Mouse (Mus musculus) neural tube, embryonic 12.5 days (tissue): ENCODE data around the gene Htr1b. TPM values are rescaled to one million over a fixed set of nuclear protein-coding genes. Genes with fewer than 3 reads are reported as not detected.

ENCODE experiments used
- ATAC-seq: fragments of 200-750 bp; cut with Nextera tagmentation; 2 replicates; pipeline ENCODE4 v1.8.0; 2017; ENCODE audit warnings: low read depth, mild to moderate bottlenecking, moderate TSS enrichment, moderate library complexity; ENCODE audit not compliant: low FRiP score
- H3K27ac ChIP-seq: fragments of 300-500 bp; sonication (generic); 2 replicates; pipeline ENCODE4 v1.5.1; 2016
- H3K27me3 ChIP-seq: fragments of 300-500 bp; sonication (generic); replicated peaks from 2 replicates; pipeline ENCODE4 v1.6.1; 2016; ENCODE audit warnings: mild to moderate bottlenecking
- H3K36me3 ChIP-seq: fragments of 300-500 bp; sonication (generic); 2 replicates; pipeline ENCODE4 v1.6.1; 2016; ENCODE audit warnings: mild to moderate bottlenecking
- H3K4me1 ChIP-seq: fragments of 300-500 bp; sonication (generic); 2 replicates; pipeline ENCODE4 v1.6.1; 2016
- H3K4me2 ChIP-seq: fragments of 300-500 bp; sonication (generic); replicated peaks from 2 replicates; pipeline ENCODE4 v1.6.1; 2016; ENCODE audit warnings: mild to moderate bottlenecking
- H3K4me3 ChIP-seq: fragments of 300-500 bp; sonication (generic); 2 replicates; pipeline ENCODE4 v1.5.1; 2016
- H3K9ac ChIP-seq: fragments of 300-500 bp; sonication (generic); 2 replicates; pipeline ENCODE4 v1.6.1; 2016; ENCODE audit warnings: mild to moderate bottlenecking
- H3K9me3 ChIP-seq: fragments of 300-500 bp; sonication (generic); 2 replicates; pipeline ENCODE4 v1.6.1; 2016; ENCODE audit warnings: mild to moderate bottlenecking
- WGBS: fragments of 180-500 bp; shearing (Covaris S2); methylation state at CpG from one replicate; pipeline ENCODE4 v1.1.7; 2016; 5-methylcytosine and 5-hydroxymethylcytosine counted together
- polyA plus RNA-seq: library from polyadenylated mRNA; unstranded; fragments of >200 nt; fragmentation: Nextera tagmentation; extraction: Ambion mirVana; gene quantifications from 2 replicates; pipeline ENCODE4 v1.2.1, GENCODE M21; 2016

Htr1b gene
- polyA plus RNA-seq: 0.44 and 0.57 TPM in 2 replicates

GRCm38 (mm10) chr9:81633437-81633973 lies at the start of gene Htr1b:
Htr1b (minus strand) TSS chr9:81633828.
- 0% methylated on average over 26 of the region's 26 CpGs for WGBS
- peaks cover 21% of the 10 kb centered on the region for H3K4me1 ChIP-seq
- no peak within 1 kb of the TSS for H3K27ac ChIP-seq
- peak within 1 kb of the TSS; percentile 98 for H3K4me2 ChIP-seq
- no peaks in the 10 kb centered on the region for H3K36me3 ChIP-seq
- H3K9ac ChIP-seq: peak within 1 kb of the TSS; percentile 62
- peak within 1 kb of the TSS; percentile 60 for H3K4me3 ChIP-seq
- ATAC-seq: peak; percentile 76
- peaks cover 36% of the 10 kb centered on the region for H3K27me3 ChIP-seq
- no peaks in the 10 kb centered on the region for H3K9me3 ChIP-seq

GRCm38 (mm10) chr9:81676716-81677115 lies 43.1 kb upstream of the Htr1b start:
- no peak for ATAC-seq
- no peak overlapping the region for H3K9ac ChIP-seq
- no peaks in the 10 kb centered on the region for H3K9me3 ChIP-seq
- no peak overlapping the region for H3K4me2 ChIP-seq
- H3K4me3 ChIP-seq: no peak overlapping the region
- H3K4me1 ChIP-seq: no peaks in the 10 kb centered on the region
- H3K27me3 ChIP-seq: no peaks in the 10 kb centered on the region
- H3K27ac ChIP-seq: no peak overlapping the region
- WGBS: 89% methylated on average over 1 of the region's 1 CpGs
- H3K36me3 ChIP-seq: no peaks in the 10 kb centered on the region

GRCm38 (mm10) chr9:81637486-81637885 lies 3.9 kb upstream of the Htr1b start:
- 91% methylated on average over 1 of the region's 1 CpGs for WGBS
- H3K27me3 ChIP-seq: peaks cover 24% of the 10 kb centered on the region
- H3K4me2 ChIP-seq: no peak overlapping the region
- H3K4me1 ChIP-seq: 0 out of 2 replicates have a peak, but pooled peaks cover 12% of the 10 kb centered on the region
- no peak overlapping the region for H3K27ac ChIP-seq
- no peaks in the 10 kb centered on the region for H3K36me3 ChIP-seq
- no peaks in the 10 kb centered on the region for H3K9me3 ChIP-seq
- no peak overlapping the region for H3K4me3 ChIP-seq
- no peak for ATAC-seq
- no peak overlapping the region for H3K9ac ChIP-seq

- H3K4me3 ChIP-seq: no peak overlapping the region
- WGBS: 8% methylated on average over 8 of the region's 8 CpGs
- no peak overlapping the region for H3K4me2 ChIP-seq
- no peak for ATAC-seq
- peaks cover 36% of the 10 kb centered on the region for H3K27me3 ChIP-seq
- peaks cover 21% of the 10 kb centered on the region for H3K4me1 ChIP-seq
- no peaks in the 10 kb centered on the region for H3K9me3 ChIP-seq
- no peaks in the 10 kb centered on the region for H3K36me3 ChIP-seq
- H3K27ac ChIP-seq: no peak overlapping the region
- no peak overlapping the region for H3K9ac ChIP-seq
These were observed 1.5 kb upstream of the Htr1b start for GRCm38 (mm10) chr9:81635109-81635508.

GRCm38 (mm10) chr9:81634163-81634562 lies 535 bp upstream of the Htr1b start:
- Histone ChIP-seq H3K4me2 (peak overlapping the region; percentile 98), H3K4me1 (peaks cover 21% of the 10 kb centered on the region), H3K9me3 (no peaks in the 10 kb centered on the region), H3K4me3 (0 out of 2 replicates have a peak overlapping the region, but pooled peaks have one; percentile 60), H3K27me3 (peaks cover 36% of the 10 kb centered on the region), H3K9ac (no peak overlapping the region), H3K27ac (no peak overlapping the region), H3K36me3 (no peaks in the 10 kb centered on the region)
- 2% methylated on average over 10 of the region's 10 CpGs for WGBS
- no peak for ATAC-seq

GRCm38 (mm10) chr9:81632736-81633436 lies 742 bp downstream of the Htr1b start:
- H3K4me3 ChIP-seq: peak overlapping the region; percentile 60
- H3K4me1 ChIP-seq: peaks cover 21% of the 10 kb centered on the region
- H3K9me3 ChIP-seq: no peaks in the 10 kb centered on the region
- peak overlapping the region; percentile 62 for H3K9ac ChIP-seq
- peak; percentile 76 for ATAC-seq
- peak overlapping the region; percentile 98 for H3K4me2 ChIP-seq
- no peak overlapping the region for H3K27ac ChIP-seq
- no peaks in the 10 kb centered on the region for H3K36me3 ChIP-seq
- peaks cover 36% of the 10 kb centered on the region for H3K27me3 ChIP-seq
- WGBS: under 1% methylated on average over 47 of the region's 47 CpGs

GRCm38 (mm10) chr9:81632191-81632735 lies 1.4 kb downstream of the Htr1b start:
- H3K9ac ChIP-seq: peak overlapping the region; percentile 62; the same call in 1 of the 2 replicates
- peak overlapping the region; percentile 60 for H3K4me3 ChIP-seq
- no peaks in the 10 kb centered on the region for H3K36me3 ChIP-seq
- H3K27ac ChIP-seq: no peak overlapping the region
- H3K9me3 ChIP-seq: no peaks in the 10 kb centered on the region
- peak; percentile 7; the same call in 1 of the 2 replicates for ATAC-seq
- H3K4me1 ChIP-seq: peaks cover 21% of the 10 kb centered on the region
- under 1% methylated on average over 31 of the region's 31 CpGs for WGBS
- peak overlapping the region; percentile 98 for H3K4me2 ChIP-seq
- H3K27me3 ChIP-seq: peaks cover 36% of the 10 kb centered on the region

GRCm38 (mm10) chr9:81631581-81632091 lies 2.0 kb downstream of the Htr1b start:
- peaks cover 36% of the 10 kb centered on the region for H3K27me3 ChIP-seq
- 2% methylated on average over 27 of the region's 27 CpGs for whole genome bisulfite sequencing
- H3K4me1 ChIP-seq: peaks cover 21% of the 10 kb centered on the region
- peak overlapping the region; percentile 98 for H3K4me2 ChIP-seq
- no peaks in the 10 kb centered on the region for H3K9me3 ChIP-seq
- no peak overlapping the region for H3K9ac ChIP-seq
- H3K27ac ChIP-seq: no peak overlapping the region
- no peak for ATAC-seq
- H3K4me3 ChIP-seq: peak overlapping the region; percentile 60
- no peaks in the 10 kb centered on the region for H3K36me3 ChIP-seq

- no peaks in the 10 kb centered on the region for H3K36me3 ChIP-seq
- ATAC-seq: peak; percentile 66
- 35% methylated on average over 9 of the region's 9 CpGs for WGBS
These were observed 6.6 kb downstream of the Htr1b start for GRCm38 (mm10) chr9:81626899-81627606.

GRCm38 (mm10) chr9:81625898-81626297 lies 7.7 kb downstream of the Htr1b start:
- Histone ChIP-seq H3K27me3 (no peaks in the 10 kb centered on the region), H3K27ac (no peak overlapping the region), H3K9me3 (no peaks in the 10 kb centered on the region), H3K4me2 (no peak overlapping the region), H3K4me3 (no peak overlapping the region), H3K36me3 (no peaks in the 10 kb centered on the region), H3K9ac (no peak overlapping the region), H3K4me1 (no peaks in the 10 kb centered on the region)
- no peak for ATAC-seq

More at GRCm38 (mm10) chr9:81626899-81627606, 6.6 kb downstream of the Htr1b start:
- Histone ChIP-seq H3K27ac (no peak overlapping the region), H3K9me3 (no peaks in the 10 kb centered on the region), H3K27me3 (peaks cover 8% of the 10 kb centered on the region), H3K4me3 (no peak overlapping the region), H3K4me2 (no peak overlapping the region), H3K4me1 (peaks cover 6% of the 10 kb centered on the region), H3K9ac (no peak overlapping the region)

- no peak overlapping the region for H3K9ac ChIP-seq
- no peaks in the 10 kb centered on the region for H3K9me3 ChIP-seq
- H3K36me3 ChIP-seq: no peaks in the 10 kb centered on the region
- no peak for ATAC-seq
- no peak overlapping the region for H3K4me3 ChIP-seq
- H3K27me3 ChIP-seq: no peaks in the 10 kb centered on the region
- no peaks in the 10 kb centered on the region for H3K4me1 ChIP-seq
- no peak overlapping the region for H3K4me2 ChIP-seq
- 59% methylated on average over 5 of the region's 5 CpGs for WGBS
- H3K27ac ChIP-seq: no peak overlapping the region
These were observed 10.8 kb downstream of the Htr1b start for GRCm38 (mm10) chr9:81622873-81623272.

GRCm38 (mm10) chr9:81611022-81611421 lies 22.6 kb downstream of the Htr1b start:
- H3K27ac ChIP-seq: no peak overlapping the region
- no peak overlapping the region for H3K4me2 ChIP-seq
- ATAC-seq: no peak
- H3K9ac ChIP-seq: no peak overlapping the region
- H3K4me3 ChIP-seq: no peak overlapping the region
- H3K4me1 ChIP-seq: no peaks in the 10 kb centered on the region
- H3K9me3 ChIP-seq: no peaks in the 10 kb centered on the region; the same call in 1 of the 2 replicates
- H3K27me3 ChIP-seq: no peaks in the 10 kb centered on the region
- WGBS: 83% methylated on average over 4 of the region's 4 CpGs
- no peaks in the 10 kb centered on the region for H3K36me3 ChIP-seq
